Mouse (Mus musculus) heart, adult 9 months (tissue): ENCODE data around the gene Chat.
A peak's percentile ranks its signal among the peaks of the same experiment; 100 is the strongest.

Experiments
- DNase-seq, 2 experiments: peaks; one replicate each; pipeline ENCODE4 v3.0.0; 2022; ENCODE audit warnings: low spot score in 2 of 2

The Chat gene

GRCm38 (mm10) chr14:32465889-32466288, at the start of gene Chat:
Gene Chat (minus strand): TSS chr14:32465989.
- DNase-seq: no peak

- DNase-seq: peak; percentile 88 to 93
Observed at GRCm38 (mm10) chr14:32513336-32514032, 47.7 kb upstream of the Chat start, which contains the start of gene Ercc6. Gene Ercc6 (plus strand): TSS chr14:32513521.

GRCm38 (mm10) chr14:32512912-32513311, 47.1 kb upstream of the Chat start:
- no peak for DNase-seq

- DNase-seq: no peak
Observed at GRCm38 (mm10) chr14:32509443-32509961, 43.7 kb upstream of the Chat start.

- no peak for DNase-seq
Observed at GRCm38 (mm10) chr14:32508105-32508835, 42.5 kb upstream of the Chat start.

- no peak for DNase-seq
Observed at GRCm38 (mm10) chr14:32507216-32507615, 41.4 kb upstream of the Chat start.

- no peak for DNase-seq
Observed at GRCm38 (mm10) chr14:32506329-32506728, 40.5 kb upstream of the Chat start.

GRCm38 (mm10) chr14:32503897-32504296, 38.1 kb upstream of the Chat start:
- DNase-seq: no peak

- DNase-seq: no peak
Observed at GRCm38 (mm10) chr14:32502764-32503688, 37.2 kb upstream of the Chat start.

GRCm38 (mm10) chr14:32501303-32501702, 35.5 kb upstream of the Chat start:
- no peak for DNase-seq

GRCm38 (mm10) chr14:32496115-32496850, 30.5 kb upstream of the Chat start:
- no peak for DNase-seq

- no peak for DNase-seq
Observed at GRCm38 (mm10) chr14:32492521-32492920, 26.7 kb upstream of the Chat start.

GRCm38 (mm10) chr14:32482061-32482460, 16.3 kb upstream of the Chat start:
- no peak for DNase-seq

GRCm38 (mm10) chr14:32477581-32477980, 11.8 kb upstream of the Chat start:
- DNase-seq: no peak

- no peak for DNase-seq
Observed at GRCm38 (mm10) chr14:32476559-32476958, 10.8 kb upstream of the Chat start.

GRCm38 (mm10) chr14:32472996-32473395, 7.2 kb upstream of the Chat start:
- peak in 1 of 2 experiments; percentile 15 for DNase-seq

GRCm38 (mm10) chr14:32467606-32468005, 1.8 kb upstream of the Chat start:
- DNase-seq: no peak

- no peak for DNase-seq
Observed at GRCm38 (mm10) chr14:32465506-32465870, 301 bp downstream of the Chat start.

- DNase-seq: no peak
Observed at GRCm38 (mm10) chr14:32464601-32465505, 936 bp downstream of the Chat start, which contains the start of gene Slc18a3. Gene Slc18a3 (minus strand): TSS chr14:32464850.
